Mouse (Mus musculus) C2C12 (cell line): Measurements from ENCODE around the gene Amer2. TPM values are rescaled to one million over a fixed set of nuclear protein-coding genes. Genes with fewer than 3 reads are reported as not detected.

Experiments used
- H3K27me3 ChIP-seq: one replicate; pipeline ENCODE4 v1.6.1; 2011; ENCODE audit not compliant: control insufficient read depth, insufficient read depth, insufficient read length
- H3K36me3 ChIP-seq: one replicate; pipeline ENCODE4 v1.6.1; 2011; ENCODE audit not compliant: control insufficient read depth, insufficient read depth
- H3K4me3 ChIP-seq: one replicate; pipeline ENCODE4 v1.5.1; 2011; ENCODE audit warnings: mild to moderate bottlenecking, control low read depth; ENCODE audit not compliant: poor library complexity, insufficient read depth, severe bottlenecking
- H3K79me2 ChIP-seq: one replicate; pipeline ENCODE4 v1.6.1; 2011; ENCODE audit not compliant: control insufficient read depth, insufficient read depth
- H3K79me3 ChIP-seq: one replicate; pipeline ENCODE4 v1.6.1; 2011; ENCODE audit warnings: low read depth, control low read depth
- H3ac ChIP-seq: one replicate; pipeline ENCODE3; 2011; ENCODE audit warnings: low read depth; ENCODE audit not compliant: control insufficient read depth, insufficient read length
- CEBPB ChIP-seq: IDR thresholded peaks from one replicate; pipeline ENCODE4 v1.6.1; 2011; ENCODE audit warnings: low read depth, mild to moderate bottlenecking, control low read depth, moderate library complexity
- CTCF ChIP-seq: IDR thresholded peaks from one replicate; pipeline ENCODE4 v1.5.1; 2011; ENCODE audit not compliant: control insufficient read depth, insufficient read depth, insufficient read length
- FOSL1 ChIP-seq: IDR thresholded peaks from one replicate; pipeline ENCODE4 v1.8.0; 2011; ENCODE audit warnings: mild to moderate bottlenecking, low read length; ENCODE audit not compliant: poor library complexity, insufficient read depth, severe bottlenecking
- MAX ChIP-seq: IDR thresholded peaks from one replicate; pipeline ENCODE4 v1.6.1; 2011; ENCODE audit warnings: mild to moderate bottlenecking, control low read depth
- MYOD1 ChIP-seq: IDR thresholded peaks from one replicate; pipeline ENCODE4 v1.6.1; 2011; ENCODE audit warnings: low read depth; ENCODE audit not compliant: control insufficient read depth, insufficient read length
- MYOG ChIP-seq: IDR thresholded peaks from one replicate; pipeline ENCODE4 v1.6.1; 2011; ENCODE audit not compliant: control insufficient read depth, insufficient read length; ENCODE audit errors: extremely low read depth
- USF1 ChIP-seq: IDR thresholded peaks from one replicate; pipeline ENCODE4 v1.6.1; 2011; ENCODE audit warnings: low read depth, mild to moderate bottlenecking, control low read depth, moderate library complexity
- polyA plus RNA-seq: library from polyadenylated mRNA; unstranded; fragments of >200 nt; fragmentation: generic; extraction: Trizol; gene quantifications from one replicate; pipeline ENCODE4 v1.2.1, GENCODE M21; 2012; ENCODE audit warnings: missing spikeins

Gene Amer2
- polyA plus RNA-seq, 1 experiment, result under 0.01 TPM

DNA sequence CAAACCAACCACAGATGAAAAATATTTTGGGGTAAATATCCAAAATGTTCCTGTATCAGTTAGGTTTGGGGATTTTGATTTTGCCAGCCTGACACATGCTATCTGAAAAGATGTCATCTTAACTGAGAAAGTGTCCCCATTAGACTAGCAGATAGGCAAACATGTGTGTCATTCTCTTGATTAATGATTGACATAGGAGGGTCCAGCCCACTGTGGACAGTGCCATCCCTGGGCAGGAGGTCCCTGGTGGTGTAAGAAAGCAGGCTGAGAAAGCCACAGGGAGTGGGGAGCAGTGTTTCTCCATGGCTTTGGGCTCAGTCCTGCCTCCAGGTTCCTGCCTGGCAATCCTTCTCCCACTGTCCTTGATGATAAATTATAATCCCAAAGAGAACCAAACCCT, 63.3 kb downstream of the Amer2 start:
- Histone ChIP-seq H3K27me3 (no peaks in the 10 kb centered on the region), H3K36me3 (no peaks in the 10 kb centered on the region), H3K4me3 (no peak overlapping the region), H3K79me2 (no peaks in the 10 kb centered on the region), H3K79me3 (no peaks in the 10 kb centered on the region), H3ac (no peak overlapping the region)
- TF ChIP-seq FOSL1 (no peak), MAX (no peak), CTCF (no peak), MYOD1 (no peak), USF1 (no peak), CEBPB (no peak), MYOG (no peak)

Other genes with a start within 250 kb of the Amer2 start
- gene Atp8a2, start 176.1 kb upstream of the Amer2 start, polyA plus RNA-seq, result under 0.01 TPM
- gene Nupl1, start 121.8 kb upstream of the Amer2 start, polyA plus RNA-seq, result not detected
- gene Gm49336, start 121.8 kb upstream of the Amer2 start, polyA plus RNA-seq, result 19.9 TPM
- 10.0 TPM for gene Mtmr6, start 108.0 kb upstream of the Amer2 start, polyA plus RNA-seq